Mouse (Mus musculus): Measurements from ENCODE around the gene Dnmbp.

The Dnmbp gene

DNA sequence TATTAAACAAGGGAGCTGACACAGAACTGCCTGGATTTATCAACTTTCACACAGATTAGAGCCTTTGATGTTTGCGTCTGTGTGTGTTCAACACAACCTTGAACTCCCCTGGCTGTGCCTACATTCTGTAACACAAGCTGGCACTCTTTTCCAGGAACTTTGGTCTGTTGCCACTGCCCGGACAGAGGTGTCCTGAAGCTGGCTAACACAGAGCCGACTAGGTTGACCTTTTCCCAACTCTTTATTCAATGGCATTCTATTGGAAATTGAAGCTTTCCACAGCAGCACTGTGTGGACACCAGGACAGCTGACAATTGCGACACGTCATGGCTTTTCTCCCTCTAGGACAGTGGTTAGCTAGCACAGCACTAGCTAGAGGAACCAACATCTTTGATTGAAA, 142.8 kb downstream of the Dnmbp start:
- peak in 1 of 2 experiments; percentile 33 for DNase-seq (ENCODE audit: low spot score in 2 of 2)
